In genomic region chr15:95792261-95793260, GRCm38 (mm10) we compare ENCODE assay signal across 8 mouse cellular contexts. TPM values are rescaled to one million over a fixed set of nuclear protein-coding genes. Genes with fewer than 3 reads are reported as not detected.
A peak's percentile ranks its signal among the peaks of the same experiment; 100 is the strongest.
DNase-seq lines count a peak whose midpoint lies in the region; ATAC-seq and TF ChIP-seq lines count a peak whose summit lies in the region.

No protein-coding gene starts in this region.

- peaks cover 61% of the 10 kb centered on the region for H3K79me2 ChIP-seq in MEL (ENCODE audit: control insufficient read depth, insufficient read depth, low read length, poor library complexity)

- WGBS in heart, embryonic 11.5 days (ENCODE audit: insufficient replicate concordance): 78% methylated on average over 25 of the region's 25 CpGs
- 79% methylated on average over 25 of the region's 25 CpGs for WGBS in forebrain, embryonic 14.5 days
- WGBS in liver, embryonic 12.5 days (ENCODE audit: insufficient replicate concordance): 65% methylated on average over 25 of the region's 25 CpGs
- WGBS in olfactory bulb, adult 2 months: 48% methylated on average over 25 of the region's 25 CpGs

- TF ChIP-seq RAD21 in MEL (IDR thresholded peaks at IDR 0.05; ENCODE audit: low read depth, low read length): no peak

- ATAC-seq in heart, embryonic 11.5 days (replicated peaks; ENCODE audit: insufficient number of reproducible peaks, low FRiP score, low TSS enrichment): no peak
- ATAC-seq in forebrain, embryonic 14.5 days: no peak
- no peak for ATAC-seq in liver, embryonic 12.5 days

- peak; percentile 9 to 64; a peak in 2 of 4 replicates for TF ChIP-seq POLR2A in MEL (IDR thresholded peaks at IDR 0.05; ENCODE audit: control insufficient read depth in 1 of 2, insufficient read depth in 1 of 2, low read depth in 1 of 2, low read length in 2 of 2, poor library complexity in 1 of 2)
- TF ChIP-seq POLR2A in olfactory bulb, adult 2 months (IDR thresholded peaks at IDR 0.05; ENCODE audit: insufficient read depth, low read depth, low read length): no peak

- H3K4me2 ChIP-seq in heart, embryonic 11.5 days: peak overlapping the region; percentile 72
- peak overlapping the region; percentile 74 for H3K4me2 ChIP-seq in forebrain, embryonic 14.5 days (ENCODE audit: low read length)
- peak overlapping the region; percentile 97 for H3K4me2 ChIP-seq in liver, embryonic 12.5 days

- no peaks in the 10 kb centered on the region for H3K9me3 ChIP-seq in heart, embryonic 11.5 days (replicated peaks; ENCODE audit: control insufficient read depth, low read length)
- no peaks in the 10 kb centered on the region for H3K9me3 ChIP-seq in MEL (replicated peaks; ENCODE audit: insufficient read depth, low read length)
- H3K9me3 ChIP-seq in forebrain, embryonic 14.5 days (replicated peaks; ENCODE audit: control insufficient read depth, low read length): no peaks in the 10 kb centered on the region
- no peaks in the 10 kb centered on the region for H3K9me3 ChIP-seq in liver, embryonic 12.5 days (replicated peaks)

- no peak overlapping the region for H3K27ac ChIP-seq in heart, embryonic 11.5 days (ENCODE audit: low read depth, low read length)
- peak overlapping the region; percentile 96 for H3K27ac ChIP-seq in MEL (ENCODE audit: control insufficient read depth, low read depth, low read length)
- no peak overlapping the region for H3K27ac ChIP-seq in forebrain, embryonic 14.5 days (ENCODE audit: low read depth, low read length)
- no peak overlapping the region for H3K27ac ChIP-seq in liver, embryonic 12.5 days
- H3K27ac ChIP-seq in olfactory bulb, adult 2 months (ENCODE audit: insufficient read depth, low read depth, low read length): no peak overlapping the region

- no peak overlapping the region for H3K9ac ChIP-seq in heart, embryonic 11.5 days (ENCODE audit: low read depth, low read length)
- H3K9ac ChIP-seq in MEL (ENCODE audit: control insufficient read depth, low read depth, low read length, poor library complexity, severe bottlenecking): peak overlapping the region; percentile 84
- no peak overlapping the region for H3K9ac ChIP-seq in forebrain, embryonic 14.5 days (ENCODE audit: low read length)
- 0 out of 2 replicates have a peak overlapping the region, but pooled peaks have one; percentile 80 for H3K9ac ChIP-seq in liver, embryonic 12.5 days

- H3K36me3 ChIP-seq in heart, embryonic 11.5 days (ENCODE audit: control insufficient read depth, insufficient read depth, low read length): no peaks in the 10 kb centered on the region
- peaks cover 14 to 46% of the 10 kb centered on the region in 2 experiments for H3K36me3 ChIP-seq in MEL (ENCODE audit: control insufficient read depth in 1 of 2, insufficient read depth in 2 of 2, low read length in 2 of 2)
- H3K36me3 ChIP-seq in forebrain, embryonic 14.5 days (ENCODE audit: control insufficient read depth, insufficient read depth, low read length): no peaks in the 10 kb centered on the region
- H3K36me3 ChIP-seq in liver, embryonic 12.5 days: 0 out of 2 replicates have a peak, but pooled peaks cover 5% of the 10 kb centered on the region

- H3K27me3 ChIP-seq in heart, embryonic 11.5 days (ENCODE audit: control insufficient read depth, insufficient read depth, low read length): no peaks in the 10 kb centered on the region
- no peaks in the 10 kb centered on the region for H3K27me3 ChIP-seq in MEL (ENCODE audit: control insufficient read depth in 1 of 2, insufficient read depth in 2 of 2, low read length in 2 of 2)
- H3K27me3 ChIP-seq in forebrain, embryonic 14.5 days (replicated peaks; ENCODE audit: control insufficient read depth, insufficient read depth, low read length): no peaks in the 10 kb centered on the region
- H3K27me3 ChIP-seq in liver, embryonic 12.5 days (replicated peaks): peaks cover 9% of the 10 kb centered on the region; the same call in 1 of the 2 replicates

- H3K4me3 ChIP-seq in heart, embryonic 11.5 days (ENCODE audit: low read depth, low read length): peak overlapping the region; percentile 84
- peak overlapping the region; percentile 72 to 75 for H3K4me3 ChIP-seq in MEL (ENCODE audit: control insufficient read depth in 1 of 2, insufficient read depth in 1 of 2, low read depth in 2 of 2, low read length in 2 of 2)
- H3K4me3 ChIP-seq in forebrain, embryonic 14.5 days (ENCODE audit: low read depth, low read length): no peak overlapping the region; the same call in 1 of the 2 replicates
- peak overlapping the region; percentile 75; the same call in 1 of the 2 replicates for H3K4me3 ChIP-seq in liver, embryonic 12.5 days
- peak overlapping the region; percentile 24 for H3K4me3 ChIP-seq in olfactory bulb, adult 2 months (ENCODE audit: insufficient read depth, low read depth, low read length)

- TF ChIP-seq EP300 in MEL (IDR thresholded peaks at IDR 0.05; ENCODE audit: low read depth in 1 of 2, low read length in 2 of 2): no peak

- DNase-seq in heart, adult 18-20 months: no peak
- peak; percentile 95 for DNase-seq in MEL (ENCODE audit: low read depth, low spot score)
- DNase-seq in forebrain, embryonic 14.5 days (ENCODE audit: low spot score): peak; percentile 37
- no peak for DNase-seq in left cerebral cortex, adult 8-10 months (ENCODE audit: low spot score in 2 of 2)
- no peak for DNase-seq in left cerebral cortex, adult 18-20 months (ENCODE audit: low spot score in 2 of 2)

- TF ChIP-seq CTCF in MEL (IDR thresholded peaks at IDR 0.05 in 2 of 3, conservative IDR thresholded peaks at IDR 0.05 in 1 of 3; ENCODE audit: control insufficient read depth in 1 of 3, insufficient read depth in 1 of 3, low read depth in 2 of 3, low read length in 3 of 3, poor library complexity in 1 of 3, severe bottlenecking in 1 of 3): peak in 2 of 3 experiments; percentile 62 to 90; a peak in 4 of 6 replicates
- no peak for TF ChIP-seq CTCF in olfactory bulb, adult 2 months (IDR thresholded peaks at IDR 0.05; ENCODE audit: insufficient read depth, low read depth, low read length)

- peaks cover 39% of the 10 kb centered on the region for H3K4me1 ChIP-seq in heart, embryonic 11.5 days (ENCODE audit: control insufficient read depth, insufficient read depth, low read length)
- H3K4me1 ChIP-seq in MEL (ENCODE audit: control insufficient read depth in 1 of 2, insufficient read depth in 2 of 2, low read length in 2 of 2): peaks cover 16 to 32% of the 10 kb centered on the region in 2 experiments
- H3K4me1 ChIP-seq in forebrain, embryonic 14.5 days (ENCODE audit: control insufficient read depth, insufficient read depth, low read length): peaks cover 14% of the 10 kb centered on the region; the same call in 1 of the 2 replicates
- H3K4me1 ChIP-seq in liver, embryonic 12.5 days: peaks cover 59% of the 10 kb centered on the region
- peaks cover 17% of the 10 kb centered on the region for H3K4me1 ChIP-seq in olfactory bulb, adult 2 months (ENCODE audit: control insufficient read depth, insufficient read depth, low read length)

TF ChIP-seq in MEL, 35 proteins besides CTCF, POLR2A, EP300 and RAD21:
- TF ChIP-seq ZC3H11A (IDR thresholded peaks at IDR 0.05; ENCODE audit: low read depth, low read length): no peak
- peak; percentile 60; the same call in 1 of the 2 replicates for TF ChIP-seq GATA1 (IDR thresholded peaks at IDR 0.05; ENCODE audit: low read depth, low read length)
- TF ChIP-seq POLR2AphosphoS5 (IDR thresholded peaks at IDR 0.05; ENCODE audit: borderline replicate concordance, low read depth, low read length): no peak
- peak; percentile 83; the same call in 1 of the 2 replicates for TF ChIP-seq TBP (IDR thresholded peaks at IDR 0.05; ENCODE audit: low read depth, low read length)
- no peak for TF ChIP-seq MXI1 (IDR thresholded peaks at IDR 0.05; ENCODE audit: low read depth, low read length)
- no peak for TF ChIP-seq ZMIZ1 (IDR thresholded peaks at IDR 0.05; ENCODE audit: low read depth, low read length)
- TF ChIP-seq RCOR1 (IDR thresholded peaks at IDR 0.05; ENCODE audit: low read depth, low read length): no peak
- no peak for TF ChIP-seq SMC3 (IDR thresholded peaks at IDR 0.05; ENCODE audit: low read depth, low read length)
- no peak for TF ChIP-seq GABPA (IDR thresholded peaks at IDR 0.05; ENCODE audit: low read depth, low read length)
- no peak for TF ChIP-seq ETS1 (IDR thresholded peaks at IDR 0.05; ENCODE audit: low read depth, low read length)
- TF ChIP-seq CHD1 (IDR thresholded peaks at IDR 0.05; ENCODE audit: low read depth, low read length): no peak
- TF ChIP-seq MAX (IDR thresholded peaks at IDR 0.05; ENCODE audit: low read length): no peak
- TF ChIP-seq ZNF384 (IDR thresholded peaks at IDR 0.05; ENCODE audit: low read depth, low read length): no peak
- no peak for TF ChIP-seq MYC (IDR thresholded peaks at IDR 0.05; ENCODE audit: low read depth, low read length)
- peak; percentile 51; the same call in 1 of the 2 replicates for TF ChIP-seq UBTF (IDR thresholded peaks at IDR 0.05; ENCODE audit: borderline replicate concordance, insufficient read depth, low read depth, low read length)
- no peak for TF ChIP-seq MYB (IDR thresholded peaks at IDR 0.05; ENCODE audit: low read depth, low read length)
- TF ChIP-seq USF2 (IDR thresholded peaks at IDR 0.05; ENCODE audit: borderline replicate concordance in 1 of 2, insufficient read depth in 1 of 2, low read depth in 1 of 2, low read length in 2 of 2): no peak
- no peak for TF ChIP-seq E2F4 (IDR thresholded peaks at IDR 0.05; ENCODE audit: borderline replicate concordance, low read depth, low read length)
- TF ChIP-seq TAL1 (IDR thresholded peaks at IDR 0.05; ENCODE audit: low read length): no peak

RNA-seq across cellular contexts. Expression of gene Ano6, which starts 1.9 kb away (rescaled TPM):
- 40.9 and 45.7 TPM in 2 replicates for polyA plus RNA-seq in heart, embryonic 11.5 days (2014; fragmentation: Nextera tagmentation; extraction: Ambion mirVana)
- total RNA-seq in heart, adult 18-20 months (2021): 10 to 100 TPM; 15.9 to 18.3 TPM
- 66.6 and 69.4 TPM in 2 replicates for total RNA-seq in MEL (2012; rRNA removed)
- polyA plus RNA-seq in MEL (2012; ENCODE audit: insufficient read depth in 1 of 2, insufficient read length in 2 of 2, low read depth in 1 of 2, low replicate concordance in 2 of 2, missing spikeins in 1 of 2): 10 to 100 TPM; 54.8 to 61.4 TPM
- polyA plus RNA-seq in forebrain, embryonic 14.5 days (2014; fragmentation: Nextera tagmentation; extraction: Ambion mirVana): 14.6 and 20.1 TPM in 2 replicates
- 14.7 and 14.8 TPM in 2 replicates for polyA plus RNA-seq in liver, embryonic 12.5 days (2016; fragmentation: Nextera tagmentation; extraction: Ambion mirVana)
- polyA plus RNA-seq in olfactory bulb, adult 2 months (2012; ENCODE audit: insufficient read depth, insufficient read length, low replicate concordance, missing spikeins): not detected in 2 replicates
- total RNA-seq in left cerebral cortex, adult 8-10 months (2022): 10 to 100 TPM; 21.3 to 27.1 (median 24.0) TPM
- 10 to 100 TPM; 24.8 to 26.3 TPM for total RNA-seq in left cerebral cortex, adult 18-20 months (2021)

Comparison
In these comparisons a context has a peak if more than half of its experiments do, and no peak if none do; other contexts are left out.
1. H3K9ac ChIP-seq: peak in MEL (single experiment) and liver, embryonic 12.5 days (single experiment); none in heart, embryonic 11.5 days (single experiment) and forebrain, embryonic 14.5 days (single experiment).
2. DNase-seq: peak in MEL (single experiment) and forebrain, embryonic 14.5 days (single experiment); none in heart, adult 18-20 months (0 of 2), left cerebral cortex, adult 8-10 months (0 of 2) and left cerebral cortex, adult 18-20 months (0 of 2).
3. Peak in every context shown above with its lines, with median percentiles within 50 percentile points of each other: H3K4me2 ChIP-seq.